Mouse (Mus musculus) ZHBTc4 (cell line): ENCODE results near the gene Tmem101.
"Not testable (repeated sequence)": the region's sequence is repeated elsewhere in the genome, so short reads cannot be mapped to it uniquely, and the experiment has no call there.

Experiments used
- DNase-seq: peaks from one replicate; pipeline ENCODE4 v3.0.0-alpha.2; 2011; ENCODE audit warnings: low read depth, low spot score

Gene Tmem101

GRCm38 (mm10) chr11:102156039-102156785 is at the start of gene Tmem101:
Tmem101 (minus strand) TSS chr11:102156404.
- peak; percentile 95 for DNase-seq

- DNase-seq, result no peak
These were observed 45.2 kb upstream of the Tmem101 start for GRCm38 (mm10) chr11:102201408-102201821.

- no peak for DNase-seq
These were observed 43.7 kb upstream of the Tmem101 start for GRCm38 (mm10) chr11:102199856-102200255.

- no peak for DNase-seq
These were observed 42.0 kb upstream of the Tmem101 start for GRCm38 (mm10) chr11:102198245-102198644.

- no peak for DNase-seq
These were observed 40.0 kb upstream of the Tmem101 start for GRCm38 (mm10) chr11:102196018-102196797.

- no peak for DNase-seq
These were observed 37.6 kb upstream of the Tmem101 start for GRCm38 (mm10) chr11:102193657-102194440.

GRCm38 (mm10) chr11:102190848-102191247 is 34.6 kb upstream of the Tmem101 start:
- DNase-seq, result no peak

- peak; percentile 77 for DNase-seq
These were observed 33.5 kb upstream of the Tmem101 start, which contains the start of gene G6pc3 for GRCm38 (mm10) chr11:102189461-102190436. G6pc3 (plus strand) TSS chr11:102189620.

GRCm38 (mm10) chr11:102188980-102189379 is 32.8 kb upstream of the Tmem101 start:
- no peak for DNase-seq

- no peak for DNase-seq
These were observed 30.0 kb upstream of the Tmem101 start for GRCm38 (mm10) chr11:102186235-102186634.

- no peak for DNase-seq
These were observed 29.5 kb upstream of the Tmem101 start for GRCm38 (mm10) chr11:102185677-102186076.

GRCm38 (mm10) chr11:102184646-102185495 is 28.7 kb upstream of the Tmem101 start, which contains the start of gene Lsm12:
Lsm12 (minus strand) TSS chr11:102185296.
- peak; percentile 97 for DNase-seq

GRCm38 (mm10) chr11:102184253-102184645 is 28.0 kb upstream of the Tmem101 start:
- DNase-seq, result no peak

GRCm38 (mm10) chr11:102179836-102180235 is 23.6 kb upstream of the Tmem101 start:
- no peak for DNase-seq

GRCm38 (mm10) chr11:102168689-102169088 is 12.5 kb upstream of the Tmem101 start:
- no peak for DNase-seq

- DNase-seq, result no peak
These were observed 11.3 kb upstream of the Tmem101 start for GRCm38 (mm10) chr11:102167539-102167938.

- no peak for DNase-seq
These were observed 9.9 kb upstream of the Tmem101 start for GRCm38 (mm10) chr11:102165971-102166722.

GRCm38 (mm10) chr11:102159781-102160180 is 3.6 kb upstream of the Tmem101 start:
- no peak for DNase-seq

GRCm38 (mm10) chr11:102158024-102158423 is 1.8 kb upstream of the Tmem101 start:
- not testable (repeated sequence) for DNase-seq
